In genomic region chr5:90506507-90506906, GRCm38 (mm10) we compare ENCODE assay signal across 29 mouse cellular contexts. TPM values are rescaled to one million over a fixed set of nuclear protein-coding genes. Genes with fewer than 3 reads are reported as not detected.
DNase-seq lines count a peak whose midpoint lies in the region; ATAC-seq and TF ChIP-seq lines count a peak whose summit lies in the region.
"Had no signal": no experiment of that assay in that cellular context is flagged by ENCODE, and none has a peak within 500 bp of the region (broad histone marks: within the 10 kb centered on the region; RNA-seq: fewer than 3 reads in every experiment).

No protein-coding gene starts in this region.

- no peaks in the 10 kb centered on the region for H3K36me3 ChIP-seq in kidney, postnatal 0 days (ENCODE audit: insufficient read depth, low read length)
- no peaks in the 10 kb centered on the region for H3K36me3 ChIP-seq in midbrain, postnatal 0 days (ENCODE audit: insufficient read depth, low read length)
- no peaks in the 10 kb centered on the region for H3K36me3 ChIP-seq in midbrain, embryonic 16.5 days (ENCODE audit: control insufficient read depth, insufficient read depth, low read length)
- H3K36me3 ChIP-seq: embryonic facial prominence, embryonic 15.5 days; forebrain, embryonic 10.5 days; heart, embryonic 15.5 days; hindbrain, embryonic 10.5 days; hindbrain, embryonic 15.5 days had no signal

- no peaks in the 10 kb centered on the region for H3K4me1 ChIP-seq in kidney, postnatal 0 days (replicated peaks; ENCODE audit: insufficient read depth, low read length)
- H3K4me1 ChIP-seq in midbrain, postnatal 0 days (ENCODE audit: insufficient read depth, low read length): no peaks in the 10 kb centered on the region
- H3K4me1 ChIP-seq in midbrain, embryonic 16.5 days (ENCODE audit: control insufficient read depth, insufficient read depth, low read length): no peaks in the 10 kb centered on the region
- H3K4me1 ChIP-seq: embryonic facial prominence, embryonic 15.5 days; heart, embryonic 15.5 days; hindbrain, embryonic 10.5 days; hindbrain, embryonic 15.5 days had no signal

- H3K9me3 ChIP-seq in kidney, postnatal 0 days (replicated peaks; ENCODE audit: low read length): no peaks in the 10 kb centered on the region
- no peaks in the 10 kb centered on the region for H3K9me3 ChIP-seq in midbrain, postnatal 0 days (ENCODE audit: low read length)
- no peaks in the 10 kb centered on the region for H3K9me3 ChIP-seq in midbrain, embryonic 16.5 days (replicated peaks; ENCODE audit: control insufficient read depth, low read length, poor library complexity, severe bottlenecking)
- H3K9me3 ChIP-seq: embryonic facial prominence, embryonic 15.5 days; forebrain, embryonic 10.5 days; heart, embryonic 15.5 days; hindbrain, embryonic 10.5 days; hindbrain, embryonic 15.5 days had no signal

- ATAC-seq in frontal cortex, adult (ENCODE audit: low TSS enrichment): peak; percentile 66
- 0 out of 2 replicates have a peak, but pooled peaks have one; percentile 29 for ATAC-seq in kidney, postnatal 0 days (replicated peaks; ENCODE audit: low FRiP score, low read depth)
- ATAC-seq in midbrain, postnatal 0 days (ENCODE audit: low FRiP score): no peak
- no peak for ATAC-seq in midbrain, embryonic 16.5 days
- ATAC-seq: activated CD4-positive, CD25-positive, alpha-beta regulatory T cell, adult 4 months; Patski had no signal

- H3K9ac ChIP-seq in kidney, postnatal 0 days (ENCODE audit: low read depth, low read length): no peak overlapping the region
- no peak overlapping the region for H3K9ac ChIP-seq in midbrain, postnatal 0 days (replicated peaks; ENCODE audit: low read length, poor library complexity, severe bottlenecking)
- no peak overlapping the region for H3K9ac ChIP-seq in midbrain, embryonic 16.5 days (ENCODE audit: low read depth, low read length)
- H3K9ac ChIP-seq: embryonic facial prominence, embryonic 15.5 days; heart, embryonic 15.5 days; hindbrain, embryonic 15.5 days had no signal

- TF ChIP-seq CTCF in kidney, postnatal 0 days (IDR thresholded peaks at IDR 0.05; ENCODE audit: low read depth): no peak
- no peak for TF ChIP-seq CTCF in midbrain, postnatal 0 days (IDR thresholded peaks at IDR 0.05)

- 38% methylated on average over 2 of the region's 2 CpGs for WGBS in kidney, postnatal 0 days
- WGBS in midbrain, postnatal 0 days: 50% methylated on average over 2 of the region's 2 CpGs
- WGBS in midbrain, embryonic 16.5 days: 70% methylated on average over 2 of the region's 2 CpGs

- H3K4me3 ChIP-seq in kidney, postnatal 0 days (replicated peaks; ENCODE audit: low read depth, low read length): no peak overlapping the region
- H3K4me3 ChIP-seq in midbrain, postnatal 0 days (ENCODE audit: low read depth, low read length): no peak overlapping the region
- H3K4me3 ChIP-seq in midbrain, embryonic 16.5 days (ENCODE audit: low read depth, low read length): no peak overlapping the region
- H3K4me3 ChIP-seq: embryonic facial prominence, embryonic 15.5 days; erythroblast, embryonic 14.5 days; forebrain, embryonic 10.5 days; heart, adult 2 months; heart, embryonic 15.5 days; hindbrain, embryonic 10.5 days; hindbrain, embryonic 15.5 days had no signal

- DNase-seq in frontal cortex, adult 2 months (ENCODE audit: extremely low spot score in 1 of 2, low spot score in 1 of 2): no peak
- DNase-seq in kidney, postnatal 0 days (ENCODE audit: low spot score): peak; percentile 28
- no peak for DNase-seq in kidney, postnatal 4 days
- peak; percentile 41 for DNase-seq in midbrain, postnatal 0 days (ENCODE audit: low spot score)
- DNase-seq in adrenal gland, postnatal 4 days (ENCODE audit: low spot score in 2 of 2): no peak
- DNase-seq: adrenal gland, postnatal 14 days; cerebellum, adult 18-20 months; cerebellum, postnatal 14 days; embryo, embryonic 11 days; gastrocnemius, postnatal 10 days; heart, adult 2 months; heart, postnatal 14 days had no signal

- H3K4me2 ChIP-seq in kidney, postnatal 0 days (ENCODE audit: low read length): no peak overlapping the region
- no peak overlapping the region for H3K4me2 ChIP-seq in midbrain, postnatal 0 days (ENCODE audit: low read depth, low read length, poor library complexity, severe bottlenecking)
- H3K4me2 ChIP-seq in midbrain, embryonic 16.5 days (ENCODE audit: low read length): no peak overlapping the region
- H3K4me2 ChIP-seq: embryonic facial prominence, embryonic 15.5 days; heart, embryonic 11.5 days; heart, embryonic 15.5 days; hindbrain, embryonic 15.5 days had no signal

- H3K27ac ChIP-seq in kidney, postnatal 0 days: no peak overlapping the region
- no peak overlapping the region for H3K27ac ChIP-seq in midbrain, postnatal 0 days (ENCODE audit: low read depth, low read length)
- H3K27ac ChIP-seq in midbrain, embryonic 16.5 days (ENCODE audit: low read length): no peak overlapping the region
- H3K27ac ChIP-seq: embryonic facial prominence, embryonic 15.5 days; forebrain, embryonic 10.5 days; heart, adult 2 months; heart, embryonic 15.5 days; hindbrain, embryonic 10.5 days had no signal

- no peaks in the 10 kb centered on the region for H3K27me3 ChIP-seq in kidney, postnatal 0 days (ENCODE audit: insufficient read depth, low read length)
- no peaks in the 10 kb centered on the region for H3K27me3 ChIP-seq in midbrain, postnatal 0 days (ENCODE audit: insufficient read depth, low read length)
- no peaks in the 10 kb centered on the region for H3K27me3 ChIP-seq in midbrain, embryonic 16.5 days (ENCODE audit: control insufficient read depth, insufficient read depth, low read depth, low read length)
- H3K27me3 ChIP-seq: embryonic facial prominence, embryonic 15.5 days; heart, embryonic 15.5 days; hindbrain, embryonic 15.5 days had no signal

RNA-seq across cellular contexts. Expression of gene Afm, which starts 12.2 kb away (rescaled TPM):
- not detected in 2 replicates for polyA plus RNA-seq in frontal cortex, adult 2 months (2012; rRNA removed)
- polyA plus RNA-seq in kidney, postnatal 0 days (2015; fragmentation: Nextera tagmentation; extraction: Ambion mirVana): 22.0 and 22.8 TPM in 2 replicates
- total RNA-seq in midbrain, postnatal 0 days (2014; rRNA removed): not detected in 2 replicates
- polyA plus RNA-seq in midbrain, postnatal 0 days (2015; fragmentation: Nextera tagmentation; extraction: Ambion mirVana): not detected in 2 replicates
- polyA plus RNA-seq in midbrain, embryonic 16.5 days (2015; fragmentation: Nextera tagmentation; extraction: Ambion mirVana): not detected in 2 replicates
- total RNA-seq in adrenal gland, postnatal 4 days (2021): 10 to 100 TPM in 1 of 2 experiments, 1 to 10 TPM in 1; 6.8 to 47.3 TPM
- total RNA-seq: common myeloid progenitor, adult 5-6 weeks; heart, adult 2 months; heart, postnatal 14 days; MEL had no signal
- polyA plus RNA-seq: C2C12; embryonic facial prominence, embryonic 11.5 days; embryonic facial prominence, embryonic 15.5 days; erythroblast, embryonic 14.5 days; forebrain, embryonic 10.5 days; forebrain, embryonic 14.5 days; heart, adult 2 months; heart, embryonic 11.5 days; heart, embryonic 15.5 days; hindbrain, embryonic 10.5 days; hindbrain, embryonic 15.5 days had no signal

RNA-seq across cellular contexts. Expression of gene Afp, which starts 16.0 kb away (rescaled TPM):
- 3.4 and 10.5 TPM in 2 replicates for polyA plus RNA-seq in frontal cortex, adult 2 months (2012; rRNA removed)
- polyA plus RNA-seq in kidney, postnatal 0 days (2015; fragmentation: Nextera tagmentation; extraction: Ambion mirVana): 123 and 130 TPM in 2 replicates
- 0.80 TPM in 1 of 2 replicates, not detected in the other for total RNA-seq in midbrain, postnatal 0 days (2014; rRNA removed)
- 0.28 and 0.90 TPM in 2 replicates for polyA plus RNA-seq in midbrain, postnatal 0 days (2015; fragmentation: Nextera tagmentation; extraction: Ambion mirVana)
- polyA plus RNA-seq in midbrain, embryonic 16.5 days (2015; fragmentation: Nextera tagmentation; extraction: Ambion mirVana): 0.24 TPM in 1 of 2 replicates, not detected in the other
- 1,000 to 10,000 TPM in 1 of 2 experiments, 10 to 100 TPM in 1; 60.5 to 1,664 TPM for total RNA-seq in adrenal gland, postnatal 4 days (2021)
- total RNA-seq: adrenal gland, adult 18-20 months; heart, adult 2 months; heart, postnatal 14 days had no signal
- polyA plus RNA-seq: forebrain, embryonic 14.5 days; heart, adult 2 months; Patski had no signal

RNA-seq across cellular contexts. Expression of gene Alb, which starts 45.8 kb away (rescaled TPM):
- 0.08 and 2.3 TPM in 2 replicates for polyA plus RNA-seq in frontal cortex, adult 2 months (2012; rRNA removed)
- polyA plus RNA-seq in kidney, postnatal 0 days (2015; fragmentation: Nextera tagmentation; extraction: Ambion mirVana): 3.1 and 6.9 TPM in 2 replicates
- 0.11 and 0.61 TPM in 2 replicates for total RNA-seq in midbrain, postnatal 0 days (2014; rRNA removed)
- polyA plus RNA-seq in midbrain, postnatal 0 days (2015; fragmentation: Nextera tagmentation; extraction: Ambion mirVana): 0.07 TPM in 1 of 2 replicates, not detected in the other
- not detected in 2 replicates for polyA plus RNA-seq in midbrain, embryonic 16.5 days (2015; fragmentation: Nextera tagmentation; extraction: Ambion mirVana)
- total RNA-seq in adrenal gland, postnatal 4 days (2021): 1,000 to 10,000 TPM in 1 of 2 experiments, 100 to 1,000 TPM in 1; 169 to 6,544 TPM
- total RNA-seq: common myeloid progenitor, adult 5-6 weeks; heart, adult 2 months; MEL had no signal
- polyA plus RNA-seq: activated CD4-positive, CD25-positive, alpha-beta regulatory T cell, adult 4 months; C2C12; forebrain, embryonic 10.5 days; forebrain, embryonic 14.5 days; hindbrain, embryonic 10.5 days; Patski had no signal

RNA-seq across cellular contexts. Expression of gene 5830473C10Rik, which starts 54.4 kb away (rescaled TPM):
- polyA plus RNA-seq in frontal cortex, adult 2 months (2012; rRNA removed): 0.04 and 0.10 TPM in 2 replicates
- 0.29 and 0.34 TPM in 2 replicates for polyA plus RNA-seq in kidney, postnatal 0 days (2015; fragmentation: Nextera tagmentation; extraction: Ambion mirVana)
- total RNA-seq in midbrain, postnatal 0 days (2014; rRNA removed): 0.19 TPM in 1 of 2 replicates, not detected in the other
- 0.19 and 0.32 TPM in 2 replicates for polyA plus RNA-seq in midbrain, postnatal 0 days (2015; fragmentation: Nextera tagmentation; extraction: Ambion mirVana)
- polyA plus RNA-seq in midbrain, embryonic 16.5 days (2015; fragmentation: Nextera tagmentation; extraction: Ambion mirVana): 0.15 TPM in 1 of 2 replicates, not detected in the other
- total RNA-seq in adrenal gland, postnatal 4 days (2021): 1 to 10 TPM in 1 of 2 experiments, under 1 TPM in 1; 0.28 to 6.0 TPM
- total RNA-seq: adrenal gland, adult 18-20 months; gastrocnemius, postnatal 10 days; heart, adult 2 months; heart, postnatal 14 days had no signal
- polyA plus RNA-seq: activated CD4-positive, CD25-positive, alpha-beta regulatory T cell, adult 4 months; C2C12; embryonic facial prominence, embryonic 11.5 days; embryonic facial prominence, embryonic 15.5 days; erythroblast, embryonic 14.5 days; forebrain, embryonic 10.5 days; forebrain, embryonic 14.5 days; heart, adult 2 months; heart, embryonic 11.5 days; heart, embryonic 15.5 days; hindbrain, embryonic 15.5 days had no signal

Comparison
In these comparisons a context has a peak if more than half of its experiments do, and no peak if none do; other contexts are left out.
1. DNase-seq: peak in kidney, postnatal 0 days (single experiment) and midbrain, postnatal 0 days (single experiment); none in frontal cortex, adult 2 months (0 of 2), kidney, postnatal 4 days (0 of 2) and adrenal gland, postnatal 4 days (0 of 2).
2. ATAC-seq: peak in frontal cortex, adult (single experiment) and kidney, postnatal 0 days (single experiment); none in midbrain, postnatal 0 days (single experiment) and midbrain, embryonic 16.5 days (single experiment).
3. RNA of gene Afm, which starts 12.2 kb away (polyA plus RNA-seq): 22.0 to 22.8 TPM in kidney, postnatal 0 days; not detected in frontal cortex, adult 2 months, not detected in midbrain, postnatal 0 days and not detected in midbrain, embryonic 16.5 days; every median in the first group is over 10 times any median in the second.
4. RNA of gene Afp, which starts 16.0 kb away (polyA plus RNA-seq): 123 to 130 TPM in kidney, postnatal 0 days; 3.4 to 10.5 TPM in frontal cortex, adult 2 months, 0.28 to 0.90 TPM in midbrain, postnatal 0 days and 0.24 TPM in midbrain, embryonic 16.5 days; every median in the first group is over 10 times any median in the second.